Mouse (Mus musculus): Measurements from ENCODE around the gene Rpl36. TPM values are rescaled to one million over a fixed set of nuclear protein-coding genes. Genes with fewer than 3 reads are reported as not detected.

The Rpl36 gene
- polyA plus RNA-seq, 1 experiment from 2014 or later: 1,726 TPM

DNA sequence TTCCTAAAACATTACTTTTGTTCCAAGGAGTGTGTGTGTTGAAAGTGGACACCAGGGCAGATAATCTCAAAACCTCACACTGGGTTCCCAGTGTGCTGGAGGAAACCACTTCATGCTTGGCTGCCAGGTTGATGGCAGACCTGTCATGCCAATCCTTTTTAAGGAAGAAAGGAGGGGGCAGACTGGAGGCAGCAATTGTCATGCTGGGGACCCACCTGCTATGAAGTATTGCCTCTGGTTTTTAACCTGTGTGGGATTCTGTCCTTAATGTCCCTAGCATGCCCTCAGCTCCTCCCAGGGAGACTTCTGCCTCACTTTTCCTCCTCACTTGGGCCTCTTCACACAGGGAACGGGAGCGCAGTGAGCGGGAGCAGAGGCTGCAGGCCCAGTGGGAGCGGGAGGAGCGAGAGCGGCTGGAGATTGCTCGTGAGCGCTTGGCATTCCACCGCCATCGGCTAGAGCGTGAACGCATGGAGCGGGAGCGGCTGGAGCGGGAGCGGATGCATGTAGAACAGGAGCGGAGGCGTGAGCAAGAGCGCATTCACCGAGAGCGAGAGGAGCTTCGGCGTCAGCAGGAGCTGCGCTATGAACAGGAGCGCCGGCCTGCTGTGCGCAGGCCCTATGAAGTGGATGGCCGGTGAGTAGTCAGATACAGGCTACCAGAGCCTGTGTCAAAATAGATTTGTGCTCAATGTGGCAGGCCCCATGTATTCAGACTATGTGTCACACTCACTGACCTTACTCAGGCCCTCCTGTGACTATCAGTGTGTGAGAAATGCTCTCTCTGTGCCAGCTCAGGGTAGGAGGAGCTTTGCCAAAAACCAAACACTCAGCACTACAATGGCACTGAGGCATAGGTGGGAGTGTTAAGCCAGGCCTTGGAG is 9.8 kb upstream of the Rpl36 start:
- H3K4me2 ChIP-seq (ENCODE audit: low read depth, severe bottlenecking): no peak overlapping the region
- DNase-seq (ENCODE audit: low spot score) (no peak), ATAC-seq (ENCODE audit: insufficient number of reproducible peaks, low FRiP score, low TSS enrichment, low read depth) (no peak)
- H3K4me3 ChIP-seq (ENCODE audit: low read depth, low read length): no peak overlapping the region
- 96% methylated on average over 28 of the region's 28 CpGs for WGBS
- H3K4me1 ChIP-seq (ENCODE audit: control insufficient read depth, insufficient read depth, low read length): peaks cover under 1% of the 10 kb centered on the region; the same call in 1 of the 2 replicates
- no peaks in the 10 kb centered on the region for H3K9me3 ChIP-seq (ENCODE audit: control insufficient read depth, low read length)
- H3K9ac ChIP-seq (ENCODE audit: low read length): no peak overlapping the region
- no peaks in the 10 kb centered on the region for H3K27me3 ChIP-seq (ENCODE audit: control insufficient read depth, insufficient read depth, low read length)
- peaks cover 68% of the 10 kb centered on the region for H3K36me3 ChIP-seq (ENCODE audit: control insufficient read depth, insufficient read depth, low read length)
- H3K27ac ChIP-seq (replicated peaks; ENCODE audit: low read depth, low read length): no peak overlapping the region

DNA sequence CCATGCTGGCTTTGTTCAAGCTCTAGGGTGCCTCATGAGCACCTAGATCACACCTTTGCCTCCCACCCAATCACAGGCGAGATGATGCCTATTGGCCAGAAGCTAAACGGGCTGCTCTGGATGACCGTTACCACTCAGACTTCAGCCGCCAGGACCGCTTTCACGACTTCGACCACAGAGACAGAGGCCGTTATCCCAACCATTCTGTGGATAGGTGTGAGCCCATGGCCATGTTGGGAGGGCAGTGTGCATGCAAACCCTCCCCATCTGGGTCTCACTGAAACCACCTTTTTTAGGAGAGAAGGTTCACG is 9.2 kb upstream of the Rpl36 start:
- no peak for ATAC-seq (ENCODE audit: insufficient number of reproducible peaks, low FRiP score, low TSS enrichment, low read depth)

DNA sequence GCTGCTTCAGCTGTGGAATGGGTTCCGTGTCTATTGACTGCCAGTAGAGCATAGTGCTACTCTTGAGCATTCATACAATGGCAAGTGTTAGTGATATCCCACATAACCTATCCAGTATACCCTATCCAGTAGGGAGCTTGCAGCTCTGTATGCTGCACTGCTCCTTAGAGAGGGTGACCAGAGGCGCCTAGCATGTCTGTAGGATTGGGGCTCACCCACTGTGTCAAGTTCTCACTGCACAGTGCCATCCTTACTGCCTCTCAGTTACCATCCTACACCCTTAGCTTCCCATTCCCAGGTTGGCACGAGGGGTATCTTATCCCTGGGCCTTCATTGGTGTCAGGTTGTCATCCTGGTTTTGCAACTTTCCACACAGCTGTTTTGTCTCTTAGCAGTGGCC is 8.8 kb upstream of the Rpl36 start:
- DNase-seq (ENCODE audit: low spot score): no peak
- Histone ChIP-seq H3K36me3 (ENCODE audit: control insufficient read depth, insufficient read depth, low read length) (peaks cover 67% of the 10 kb centered on the region), H3K4me1 (ENCODE audit: control insufficient read depth, insufficient read depth, low read length) (peaks cover 5% of the 10 kb centered on the region), H3K4me2 (ENCODE audit: low read depth, severe bottlenecking) (no peak overlapping the region), H3K9ac (ENCODE audit: low read length) (no peak overlapping the region), H3K27me3 (ENCODE audit: control insufficient read depth, insufficient read depth, low read length) (no peaks in the 10 kb centered on the region), H3K9me3 (ENCODE audit: control insufficient read depth, low read length) (no peaks in the 10 kb centered on the region), H3K4me3 (ENCODE audit: low read depth, low read length) (no peak overlapping the region), H3K27ac (replicated peaks; ENCODE audit: low read depth, low read length) (no peak overlapping the region)
- ATAC-seq (ENCODE audit: insufficient number of reproducible peaks, low FRiP score, low TSS enrichment, low read depth): no peak
- WGBS: 89% methylated on average over 3 of the region's 3 CpGs

More for the DNA sequence above, 9.2 kb upstream of the Rpl36 start:
- Histone ChIP-seq H3K9me3 (ENCODE audit: control insufficient read depth, low read length) (no peaks in the 10 kb centered on the region), H3K4me1 (ENCODE audit: control insufficient read depth, insufficient read depth, low read length) (peaks cover 5% of the 10 kb centered on the region), H3K9ac (ENCODE audit: low read length) (no peak overlapping the region), H3K27me3 (ENCODE audit: control insufficient read depth, insufficient read depth, low read length) (no peaks in the 10 kb centered on the region), H3K4me3 (ENCODE audit: low read depth, low read length) (no peak overlapping the region), H3K27ac (replicated peaks; ENCODE audit: low read depth, low read length) (no peak overlapping the region), H3K36me3 (ENCODE audit: control insufficient read depth, insufficient read depth, low read length) (peaks cover 68% of the 10 kb centered on the region), H3K4me2 (ENCODE audit: low read depth, severe bottlenecking) (no peak overlapping the region)
- WGBS: 84% methylated on average over 9 of the region's 9 CpGs
- no peak for DNase-seq (ENCODE audit: low spot score)

DNA sequence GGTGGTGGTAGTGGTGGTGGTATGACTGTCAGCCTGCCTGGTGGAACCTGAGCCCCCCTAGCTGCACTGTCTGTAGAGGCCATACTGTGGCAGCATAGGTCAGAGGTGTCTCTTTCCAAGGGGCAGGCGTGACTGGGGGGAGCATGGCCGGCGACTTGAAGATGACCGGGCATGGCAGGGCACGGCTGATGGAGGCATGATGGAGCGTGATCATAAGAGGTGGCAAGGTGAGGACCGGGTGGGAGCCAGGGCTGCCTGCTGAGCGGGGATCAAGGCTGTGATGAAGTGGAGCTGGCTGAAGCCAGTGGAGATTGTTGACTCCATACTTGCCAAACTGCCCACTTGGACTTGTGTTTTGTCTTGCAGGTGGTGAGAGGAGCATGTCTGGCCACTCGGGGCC is 7.8 kb upstream of the Rpl36 start:
- ATAC-seq (ENCODE audit: insufficient number of reproducible peaks, low FRiP score, low TSS enrichment, low read depth) (no peak), DNase-seq (ENCODE audit: low spot score) (no peak)
- WGBS: 92% methylated on average over 9 of the region's 9 CpGs
- no peak overlapping the region for H3K9ac ChIP-seq (ENCODE audit: low read length)
- H3K4me3 ChIP-seq (ENCODE audit: low read depth, low read length): no peak overlapping the region
- H3K4me2 ChIP-seq (ENCODE audit: low read depth, severe bottlenecking): no peak overlapping the region
- H3K27me3 ChIP-seq (ENCODE audit: control insufficient read depth, insufficient read depth, low read length): no peaks in the 10 kb centered on the region
- H3K36me3 ChIP-seq (ENCODE audit: control insufficient read depth, insufficient read depth, low read length): peaks cover 57% of the 10 kb centered on the region
- H3K27ac ChIP-seq (replicated peaks; ENCODE audit: low read depth, low read length): no peak overlapping the region
- H3K4me1 ChIP-seq (ENCODE audit: control insufficient read depth, insufficient read depth, low read length): peaks cover 5% of the 10 kb centered on the region
- H3K9me3 ChIP-seq (ENCODE audit: control insufficient read depth, low read length): no peaks in the 10 kb centered on the region

DNA sequence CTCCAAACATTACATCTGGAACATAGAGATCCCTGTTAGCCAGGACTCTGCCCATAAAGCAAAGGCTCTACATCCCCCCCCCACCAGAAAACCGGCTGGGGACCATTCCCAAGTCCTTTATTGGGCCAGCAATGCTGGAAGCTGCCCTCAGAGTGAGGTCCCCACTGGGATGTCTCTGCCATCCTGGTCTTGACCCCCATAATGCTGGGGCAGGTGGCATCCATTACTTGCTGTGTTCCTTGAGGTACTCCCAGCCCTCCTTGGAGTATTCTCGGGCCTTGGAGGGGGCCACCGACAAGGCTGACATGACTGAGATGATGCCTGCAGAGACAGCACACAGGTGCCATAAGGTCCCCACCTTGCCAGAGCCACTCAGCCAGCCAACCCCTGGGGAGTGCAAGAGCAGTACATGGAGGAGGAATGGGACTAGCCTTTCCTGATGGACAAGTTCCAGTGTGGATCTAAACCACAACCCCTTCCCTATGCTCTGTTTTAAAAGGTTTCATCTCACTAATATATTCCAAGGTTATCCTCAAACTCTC is 5.6 kb upstream of the Rpl36 start:
- Histone ChIP-seq H3K27ac (replicated peaks; ENCODE audit: low read depth, low read length) (no peak overlapping the region), H3K4me3 (ENCODE audit: low read depth, low read length) (no peak overlapping the region), H3K9ac (ENCODE audit: low read length) (no peak overlapping the region), H3K9me3 (ENCODE audit: control insufficient read depth, low read length) (no peaks in the 10 kb centered on the region), H3K36me3 (ENCODE audit: control insufficient read depth, insufficient read depth, low read length) (peaks cover 39% of the 10 kb centered on the region), H3K4me2 (ENCODE audit: low read depth, severe bottlenecking) (no peak overlapping the region; the same call in 1 of the 2 replicates), H3K27me3 (ENCODE audit: control insufficient read depth, insufficient read depth, low read length) (no peaks in the 10 kb centered on the region), H3K4me1 (ENCODE audit: control insufficient read depth, insufficient read depth, low read length) (peaks cover 5% of the 10 kb centered on the region)
- ATAC-seq (ENCODE audit: insufficient number of reproducible peaks, low FRiP score, low TSS enrichment, low read depth) (no peak), DNase-seq (ENCODE audit: low spot score) (no peak)
- WGBS: 73% methylated on average over 3 of the region's 3 CpGs

DNA sequence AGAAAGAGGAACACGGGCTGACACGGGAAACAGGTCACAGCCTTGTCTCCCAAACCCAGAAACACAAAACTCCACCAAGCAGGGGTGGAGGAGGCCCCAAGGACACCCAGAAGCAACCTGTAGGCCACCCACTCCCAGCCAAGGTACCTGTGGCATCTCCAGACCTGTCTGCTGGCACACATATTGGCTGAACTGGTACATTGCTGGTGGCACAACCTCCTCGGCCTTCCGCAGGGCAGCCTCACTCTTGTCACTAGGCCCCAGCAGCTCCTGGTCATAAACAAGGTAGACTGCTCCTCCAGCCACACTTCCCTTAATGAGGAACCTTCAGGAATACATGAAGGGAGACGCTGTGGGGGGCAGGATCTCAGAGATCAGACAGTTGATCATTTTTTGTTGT is 4.5 kb upstream of the Rpl36 start:
- Histone ChIP-seq H3K9me3 (ENCODE audit: control insufficient read depth, low read length) (no peaks in the 10 kb centered on the region), H3K27ac (replicated peaks; ENCODE audit: low read depth, low read length) (no peak overlapping the region), H3K27me3 (ENCODE audit: control insufficient read depth, insufficient read depth, low read length) (no peaks in the 10 kb centered on the region), H3K9ac (ENCODE audit: low read length) (peak overlapping the region; percentile 40), H3K4me1 (ENCODE audit: control insufficient read depth, insufficient read depth, low read length) (peaks cover 5% of the 10 kb centered on the region), H3K36me3 (ENCODE audit: control insufficient read depth, insufficient read depth, low read length) (peaks cover 29% of the 10 kb centered on the region), H3K4me3 (ENCODE audit: low read depth, low read length) (peak overlapping the region; percentile 65), H3K4me2 (ENCODE audit: low read depth, severe bottlenecking) (peak overlapping the region; percentile 60)
- 54% methylated on average over 5 of the region's 5 CpGs for whole genome bisulfite sequencing
- ATAC-seq (ENCODE audit: insufficient number of reproducible peaks, low FRiP score, low TSS enrichment, low read depth) (no peak), DNase-seq (ENCODE audit: low spot score) (no peak)

DNA sequence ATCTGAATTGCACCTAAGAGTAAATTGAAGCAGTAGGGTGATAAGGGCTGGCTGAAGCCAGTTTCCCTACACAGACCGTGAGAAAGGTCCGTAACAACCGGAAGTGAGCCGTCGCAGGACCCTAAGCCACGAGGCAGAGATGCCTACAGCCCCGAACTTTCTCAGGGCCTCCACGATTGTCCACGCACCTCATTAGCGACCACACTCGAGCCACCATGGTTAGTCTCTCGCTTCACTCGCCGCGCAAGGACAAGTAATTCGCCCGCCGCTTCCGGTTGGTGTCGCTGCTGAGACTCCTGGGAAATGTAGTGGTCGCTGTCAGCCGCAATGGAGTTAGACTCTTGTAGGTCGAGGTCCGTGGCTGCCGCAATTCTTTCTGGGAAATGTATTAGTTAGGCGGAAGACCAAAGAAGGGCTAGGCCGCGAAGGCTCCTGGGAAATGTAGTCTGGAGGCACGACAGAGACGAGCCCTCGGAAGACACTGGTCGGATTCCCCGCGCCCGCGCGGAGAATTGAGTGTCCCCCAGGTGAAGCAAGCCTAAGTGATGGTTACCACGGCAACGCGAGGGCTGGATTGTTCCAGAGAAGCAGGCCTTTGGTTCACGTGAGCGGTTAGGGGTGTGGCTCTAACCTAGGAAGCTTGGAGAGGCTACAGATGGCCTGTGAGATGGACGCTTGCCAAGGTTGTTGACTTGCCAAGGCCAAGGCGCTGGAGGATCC is 3.6 kb upstream of the Rpl36 start, which contains the start of gene 2410015M20Rik:
TSS of gene 2410015M20Rik (minus strand) at position 320 of the 720 bp plus-strand sequence.
- peak within 1 kb of the TSS; percentile 65 for H3K4me3 ChIP-seq (ENCODE audit: low read depth, low read length)
- H3K27me3 ChIP-seq (ENCODE audit: control insufficient read depth, insufficient read depth, low read length): no peaks in the 10 kb centered on the region
- ATAC-seq (ENCODE audit: insufficient number of reproducible peaks, low FRiP score, low TSS enrichment, low read depth) (peak; percentile 77), DNase-seq (ENCODE audit: low spot score) (peak; percentile 95)
- H3K4me1 ChIP-seq (ENCODE audit: control insufficient read depth, insufficient read depth, low read length): peaks cover 9% of the 10 kb centered on the region
- H3K4me2 ChIP-seq (ENCODE audit: low read depth, severe bottlenecking): peak within 1 kb of the TSS; percentile 60
- peak within 1 kb of the TSS; percentile 73 for H3K9ac ChIP-seq (ENCODE audit: low read length)
- WGBS: under 1% methylated on average over 44 of the region's 44 CpGs
- H3K9me3 ChIP-seq (ENCODE audit: control insufficient read depth, low read length): no peaks in the 10 kb centered on the region
- H3K36me3 ChIP-seq (ENCODE audit: control insufficient read depth, insufficient read depth, low read length): peaks cover 20% of the 10 kb centered on the region
- H3K27ac ChIP-seq (replicated peaks; ENCODE audit: low read depth, low read length): no peak within 1 kb of the TSS

DNA sequence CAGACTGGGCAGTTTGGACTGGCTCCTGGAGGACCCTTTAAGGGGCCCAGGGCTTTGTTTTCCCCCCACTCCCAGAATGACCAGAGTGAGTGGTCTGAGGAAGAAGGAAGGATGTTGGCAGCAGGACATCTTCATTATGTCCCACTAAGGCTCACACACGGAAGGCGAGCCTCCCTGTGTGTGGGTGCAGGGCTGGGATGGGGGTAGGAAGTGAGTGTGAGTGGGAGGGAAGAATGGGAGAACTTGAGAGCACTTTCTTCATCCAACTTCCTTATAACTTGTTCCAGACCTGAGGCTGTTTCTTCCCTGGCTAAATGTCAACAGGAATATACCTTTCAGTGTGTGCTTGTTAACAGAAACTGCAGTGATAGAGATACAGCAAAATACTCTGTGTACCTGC is 1.9 kb upstream of the Rpl36 start:
- Histone ChIP-seq H3K4me1 (ENCODE audit: control insufficient read depth, insufficient read depth, low read length) (peaks cover 12% of the 10 kb centered on the region), H3K4me2 (ENCODE audit: low read depth, severe bottlenecking) (no peak overlapping the region), H3K9ac (ENCODE audit: low read length) (no peak overlapping the region), H3K36me3 (ENCODE audit: control insufficient read depth, insufficient read depth, low read length) (peaks cover 23% of the 10 kb centered on the region), H3K27ac (replicated peaks; ENCODE audit: low read depth, low read length) (no peak overlapping the region), H3K4me3 (ENCODE audit: low read depth, low read length) (no peak overlapping the region), H3K9me3 (ENCODE audit: control insufficient read depth, low read length) (no peaks in the 10 kb centered on the region), H3K27me3 (ENCODE audit: control insufficient read depth, insufficient read depth, low read length) (no peaks in the 10 kb centered on the region)
- WGBS: 69% methylated on average over 2 of the region's 2 CpGs
- DNase-seq (ENCODE audit: low spot score): no peak
- no peak for ATAC-seq (ENCODE audit: insufficient number of reproducible peaks, low FRiP score, low TSS enrichment, low read depth)
